Mouse (Mus musculus) limb, embryonic 10.5 days (tissue): ENCODE data around the gene Trpv3. TPM values are rescaled to one million over a fixed set of nuclear protein-coding genes. Genes with fewer than 3 reads are reported as not detected.

ENCODE experiments used
- DNase-seq: peaks from one replicate; pipeline ENCODE4 v3.0.0-alpha.2; 2017; ENCODE audit warnings: low spot score
- H3K27ac ChIP-seq: fragments of 300-500 bp; sonication (generic); 2 replicates; pipeline ENCODE4 v1.5.1; 2016; ENCODE audit warnings: mild to moderate bottlenecking
- H3K27me3 ChIP-seq: fragments of 300-500 bp; sonication (generic); 2 replicates; pipeline ENCODE4 v1.6.1; 2016; ENCODE audit warnings: low read depth, mild to moderate bottlenecking; ENCODE audit not compliant: poor library complexity, severe bottlenecking
- H3K36me3 ChIP-seq: fragments of 300-500 bp; sonication (generic); 2 replicates; pipeline ENCODE4 v1.6.1; 2016; ENCODE audit warnings: mild to moderate bottlenecking, moderate library complexity
- H3K4me1 ChIP-seq: fragments of 300-500 bp; sonication (generic); 2 replicates; pipeline ENCODE4 v1.6.1; 2016
- H3K4me3 ChIP-seq: fragments of 300-500 bp; sonication (generic); 2 replicates; pipeline ENCODE4 v1.5.1; 2016; ENCODE audit warnings: mild to moderate bottlenecking, moderate library complexity
- H3K9me3 ChIP-seq: fragments of 300-500 bp; sonication (generic); replicated peaks from 2 replicates; pipeline ENCODE4 v1.6.1; 2016; ENCODE audit warnings: mild to moderate bottlenecking
- WGBS: fragments of 180-500 bp; shearing (Covaris S2); methylation state at CpG from one replicate; pipeline ENCODE4 v1.1.7; 2016; 5-methylcytosine and 5-hydroxymethylcytosine counted together
- polyA plus RNA-seq: library from polyadenylated mRNA; unstranded; fragments of >200 nt; fragmentation: Nextera tagmentation; extraction: Ambion mirVana; gene quantifications from 2 replicates; pipeline ENCODE4 v1.2.1, GENCODE M21; 2016

Trpv3 gene
- 0.06 TPM in 1 of 2 replicates, not detected in the other for polyA plus RNA-seq

GRCm38 (mm10) chr11:73267267-73267666 lies at the start of gene Trpv3:
Gene Trpv3 (plus strand): TSS chr11:73267388.
- no peak for DNase-seq
- no peak within 1 kb of the TSS for H3K4me3 ChIP-seq
- no peaks in the 10 kb centered on the region for H3K36me3 ChIP-seq
- no peaks in the 10 kb centered on the region for H3K27me3 ChIP-seq
- no peaks in the 10 kb centered on the region for H3K9me3 ChIP-seq
- no peaks in the 10 kb centered on the region for H3K4me1 ChIP-seq
- 76% methylated on average over 7 of the region's 7 CpGs for WGBS
- no peak within 1 kb of the TSS for H3K27ac ChIP-seq

- no peaks in the 10 kb centered on the region for H3K9me3 ChIP-seq
- no peaks in the 10 kb centered on the region for H3K27me3 ChIP-seq
- H3K4me3 ChIP-seq: no peak overlapping the region
- 52% methylated on average over 2 of the region's 2 CpGs for WGBS
- no peak for DNase-seq
- H3K36me3 ChIP-seq: no peaks in the 10 kb centered on the region
- H3K27ac ChIP-seq: no peak overlapping the region
- H3K4me1 ChIP-seq: no peaks in the 10 kb centered on the region
These were observed 47.5 kb upstream of the Trpv3 start for GRCm38 (mm10) chr11:73219671-73220070.

GRCm38 (mm10) chr11:73220651-73221050 lies 46.5 kb upstream of the Trpv3 start:
- no peak overlapping the region for H3K27ac ChIP-seq
- H3K36me3 ChIP-seq: no peaks in the 10 kb centered on the region
- no peak overlapping the region for H3K4me3 ChIP-seq
- DNase-seq: no peak
- WGBS: 86% methylated on average over 1 of the region's 1 CpGs
- H3K9me3 ChIP-seq: no peaks in the 10 kb centered on the region
- no peaks in the 10 kb centered on the region for H3K27me3 ChIP-seq
- no peaks in the 10 kb centered on the region for H3K4me1 ChIP-seq

- 39% methylated on average over 5 of the region's 5 CpGs for WGBS
- no peak for DNase-seq
- H3K27ac ChIP-seq: no peak overlapping the region
- H3K27me3 ChIP-seq: no peaks in the 10 kb centered on the region
- no peaks in the 10 kb centered on the region for H3K36me3 ChIP-seq
- H3K4me3 ChIP-seq: no peak overlapping the region
- H3K9me3 ChIP-seq: no peaks in the 10 kb centered on the region
- H3K4me1 ChIP-seq: no peaks in the 10 kb centered on the region
These were observed 44.3 kb upstream of the Trpv3 start for GRCm38 (mm10) chr11:73222846-73223245.

- 79% methylated on average over 2 of the region's 2 CpGs for WGBS
- H3K27ac ChIP-seq: no peak overlapping the region
- DNase-seq: no peak
- no peaks in the 10 kb centered on the region for H3K4me1 ChIP-seq
- no peaks in the 10 kb centered on the region; the same call in 1 of the 2 replicates for H3K9me3 ChIP-seq
- H3K4me3 ChIP-seq: no peak overlapping the region
- H3K27me3 ChIP-seq: no peaks in the 10 kb centered on the region
- no peaks in the 10 kb centered on the region for H3K36me3 ChIP-seq
These were observed 43.2 kb upstream of the Trpv3 start for GRCm38 (mm10) chr11:73223966-73224365.

- no peak for DNase-seq
- Histone ChIP-seq H3K4me1 (no peaks in the 10 kb centered on the region), H3K4me3 (no peak overlapping the region), H3K36me3 (no peaks in the 10 kb centered on the region), H3K9me3 (no peaks in the 10 kb centered on the region; the same call in 1 of the 2 replicates), H3K27ac (no peak overlapping the region), H3K27me3 (no peaks in the 10 kb centered on the region)
- 94% methylated on average over 6 of the region's 6 CpGs for WGBS
These were observed 41.3 kb upstream of the Trpv3 start for GRCm38 (mm10) chr11:73225856-73226255.

GRCm38 (mm10) chr11:73228881-73229280 lies 38.3 kb upstream of the Trpv3 start:
- WGBS: 83% methylated on average over 5 of the region's 5 CpGs
- H3K4me1 ChIP-seq: no peaks in the 10 kb centered on the region
- H3K27ac ChIP-seq: no peak overlapping the region
- no peaks in the 10 kb centered on the region; the same call in 1 of the 2 replicates for H3K9me3 ChIP-seq
- no peaks in the 10 kb centered on the region for H3K27me3 ChIP-seq
- no peak overlapping the region for H3K4me3 ChIP-seq
- DNase-seq: no peak
- no peaks in the 10 kb centered on the region for H3K36me3 ChIP-seq

GRCm38 (mm10) chr11:73230081-73230480 lies 37.1 kb upstream of the Trpv3 start:
- DNase-seq: no peak
- H3K27me3 ChIP-seq: no peaks in the 10 kb centered on the region
- H3K4me3 ChIP-seq: no peak overlapping the region
- WGBS: 93% methylated on average over 5 of the region's 5 CpGs
- H3K36me3 ChIP-seq: no peaks in the 10 kb centered on the region
- no peak overlapping the region for H3K27ac ChIP-seq
- H3K4me1 ChIP-seq: no peaks in the 10 kb centered on the region
- no peaks in the 10 kb centered on the region; the same call in 1 of the 2 replicates for H3K9me3 ChIP-seq

GRCm38 (mm10) chr11:73232513-73232912 lies 34.7 kb upstream of the Trpv3 start:
- H3K27me3 ChIP-seq: no peaks in the 10 kb centered on the region
- H3K4me3 ChIP-seq: no peak overlapping the region
- H3K27ac ChIP-seq: no peak overlapping the region
- H3K9me3 ChIP-seq: no peaks in the 10 kb centered on the region; the same call in 1 of the 2 replicates
- 59% methylated on average over 2 of the region's 2 CpGs for WGBS
- peaks cover 3% of the 10 kb centered on the region; the same call in 1 of the 2 replicates for H3K4me1 ChIP-seq
- no peaks in the 10 kb centered on the region for H3K36me3 ChIP-seq
- DNase-seq: no peak

GRCm38 (mm10) chr11:73233992-73234391 lies 33.2 kb upstream of the Trpv3 start, which contains the start of gene Trpv1:
Gene Trpv1 (plus strand): TSS chr11:73234292.
- H3K4me1 ChIP-seq: peaks cover 3% of the 10 kb centered on the region; the same call in 1 of the 2 replicates
- H3K27me3 ChIP-seq: no peaks in the 10 kb centered on the region
- no peaks in the 10 kb centered on the region; the same call in 1 of the 2 replicates for H3K9me3 ChIP-seq
- no peak for DNase-seq
- WGBS: 90% methylated on average over 5 of the region's 5 CpGs
- H3K27ac ChIP-seq: no peak within 1 kb of the TSS
- no peak within 1 kb of the TSS for H3K4me3 ChIP-seq
- H3K36me3 ChIP-seq: no peaks in the 10 kb centered on the region

GRCm38 (mm10) chr11:73235990-73236701 lies 31.0 kb upstream of the Trpv3 start:
- Histone ChIP-seq H3K27ac (0 out of 2 replicates have a peak overlapping the region, but pooled peaks have one; percentile 30), H3K27me3 (no peaks in the 10 kb centered on the region), H3K9me3 (no peaks in the 10 kb centered on the region), H3K36me3 (no peaks in the 10 kb centered on the region), H3K4me3 (no peak overlapping the region), H3K4me1 (peaks cover 3% of the 10 kb centered on the region; the same call in 1 of the 2 replicates)
- DNase-seq: no peak
- 52% methylated on average over 5 of the region's 5 CpGs for WGBS

GRCm38 (mm10) chr11:73236731-73237130 lies 30.5 kb upstream of the Trpv3 start:
- DNase-seq: no peak
- no peaks in the 10 kb centered on the region for H3K27me3 ChIP-seq
- H3K27ac ChIP-seq: no peak overlapping the region
- no peaks in the 10 kb centered on the region for H3K36me3 ChIP-seq
- H3K4me1 ChIP-seq: peaks cover 3% of the 10 kb centered on the region; the same call in 1 of the 2 replicates
- 81% methylated on average over 3 of the region's 3 CpGs for WGBS
- H3K9me3 ChIP-seq: no peaks in the 10 kb centered on the region
- H3K4me3 ChIP-seq: no peak overlapping the region

- WGBS: 86% methylated on average over 6 of the region's 6 CpGs
These were observed 25.0 kb upstream of the Trpv3 start for GRCm38 (mm10) chr11:73242199-73242598.

More at GRCm38 (mm10) chr11:73242199-73242598, 25.0 kb upstream of the Trpv3 start:
- no peaks in the 10 kb centered on the region for H3K9me3 ChIP-seq
- no peaks in the 10 kb centered on the region for H3K36me3 ChIP-seq
- H3K4me1 ChIP-seq: no peaks in the 10 kb centered on the region
- no peak for DNase-seq
- no peak overlapping the region for H3K4me3 ChIP-seq
- H3K27ac ChIP-seq: no peak overlapping the region
- H3K27me3 ChIP-seq: no peaks in the 10 kb centered on the region
